Mouse (Mus musculus) c-Kit-positive CD71-negative TER-119-negative erythroid progenitor cells, embryonic 14.5 days (primary cell): ENCODE measurements around the gene Mterf1b.
"Not testable (repeated sequence)": the region's sequence is repeated elsewhere in the genome, so short reads cannot be mapped to it uniquely, and the experiment has no call there.

ENCODE experiments used
- DNase-seq: peaks from one replicate; pipeline ENCODE4 v3.0.0-alpha.2; 2013; ENCODE audit warnings: low read depth

Gene Mterf1b

GRCm38 (mm10) chr5:4191671-4192480, at the start of gene Mterf1b:
TSS of gene Mterf1b (plus strand) at chr5:4192367.
- not testable (repeated sequence) for DNase-seq

- not testable (repeated sequence) for DNase-seq
Measured at GRCm38 (mm10) chr5:4159418-4160071, 32.6 kb upstream of the Mterf1b start.

- DNase-seq, result no peak
Measured at GRCm38 (mm10) chr5:4161554-4161953, 30.6 kb upstream of the Mterf1b start.

DNA sequence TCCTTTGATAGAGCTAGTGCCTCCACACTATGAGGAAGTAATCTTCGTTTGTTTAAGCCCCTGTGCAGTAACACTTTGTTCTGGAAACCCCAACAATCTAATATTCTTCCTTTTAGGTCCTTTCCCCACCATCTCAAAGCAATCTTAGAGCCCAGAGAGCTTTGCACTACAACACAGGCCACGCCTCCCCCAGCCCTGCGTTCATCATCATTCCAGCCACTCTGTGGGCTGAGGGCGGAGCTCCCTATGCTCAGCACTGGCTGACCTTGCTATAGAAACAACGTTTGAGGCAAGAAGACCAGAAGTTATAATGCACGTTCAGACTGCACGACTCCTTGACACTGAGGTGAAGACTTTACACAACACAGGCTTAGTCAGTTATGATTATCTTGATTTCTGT, 29.7 kb upstream of the Mterf1b start:
- DNase-seq, result no peak

- not testable (repeated sequence) for DNase-seq
Measured at GRCm38 (mm10) chr5:4167813-4168529, 24.2 kb upstream of the Mterf1b start.

GRCm38 (mm10) chr5:4168530-4168926, 23.6 kb upstream of the Mterf1b start:
- DNase-seq, result not testable (repeated sequence)

DNA sequence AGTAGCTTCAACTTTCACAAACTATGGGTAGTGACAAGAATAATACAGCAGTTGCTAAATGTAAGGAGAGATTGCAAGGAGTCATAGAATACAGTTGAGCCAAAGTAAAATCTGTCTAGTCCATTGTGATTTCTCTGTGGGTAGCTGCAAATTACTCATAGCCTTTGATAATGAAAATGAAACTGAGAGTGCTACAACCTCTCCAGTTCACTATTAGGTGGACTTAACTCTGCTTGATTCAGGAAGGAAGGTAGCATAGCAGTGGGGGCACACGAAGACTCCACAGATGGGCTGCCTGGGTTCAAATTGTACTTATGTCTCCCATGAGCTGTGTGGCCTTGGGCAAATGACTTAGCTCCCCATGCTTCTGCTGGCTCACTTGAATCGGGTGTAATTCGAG, 15.7 kb upstream of the Mterf1b start:
- not testable (repeated sequence) for DNase-seq

DNA sequence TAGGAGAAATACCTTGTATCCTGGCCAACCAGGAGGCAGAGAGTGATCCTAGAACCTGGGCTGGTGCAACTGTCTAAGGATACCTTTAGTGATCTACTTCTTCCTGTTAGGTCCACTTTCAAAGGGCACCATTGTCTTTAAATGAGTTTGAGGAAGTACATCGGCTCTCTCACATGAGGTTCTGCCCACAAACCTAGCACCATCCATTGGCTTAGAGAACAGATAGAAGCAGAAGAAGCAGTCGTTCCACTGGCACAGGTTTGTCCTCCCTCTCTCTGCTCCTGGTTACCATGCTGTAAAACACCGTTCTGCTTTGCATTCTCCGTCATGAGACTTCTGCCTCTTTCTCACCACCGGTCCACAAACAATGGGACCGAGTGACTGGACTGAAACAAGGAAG, 12.8 kb upstream of the Mterf1b start:
- no peak for DNase-seq

GRCm38 (mm10) chr5:4186815-4187214, 5.4 kb upstream of the Mterf1b start:
- DNase-seq, result no peak

DNA sequence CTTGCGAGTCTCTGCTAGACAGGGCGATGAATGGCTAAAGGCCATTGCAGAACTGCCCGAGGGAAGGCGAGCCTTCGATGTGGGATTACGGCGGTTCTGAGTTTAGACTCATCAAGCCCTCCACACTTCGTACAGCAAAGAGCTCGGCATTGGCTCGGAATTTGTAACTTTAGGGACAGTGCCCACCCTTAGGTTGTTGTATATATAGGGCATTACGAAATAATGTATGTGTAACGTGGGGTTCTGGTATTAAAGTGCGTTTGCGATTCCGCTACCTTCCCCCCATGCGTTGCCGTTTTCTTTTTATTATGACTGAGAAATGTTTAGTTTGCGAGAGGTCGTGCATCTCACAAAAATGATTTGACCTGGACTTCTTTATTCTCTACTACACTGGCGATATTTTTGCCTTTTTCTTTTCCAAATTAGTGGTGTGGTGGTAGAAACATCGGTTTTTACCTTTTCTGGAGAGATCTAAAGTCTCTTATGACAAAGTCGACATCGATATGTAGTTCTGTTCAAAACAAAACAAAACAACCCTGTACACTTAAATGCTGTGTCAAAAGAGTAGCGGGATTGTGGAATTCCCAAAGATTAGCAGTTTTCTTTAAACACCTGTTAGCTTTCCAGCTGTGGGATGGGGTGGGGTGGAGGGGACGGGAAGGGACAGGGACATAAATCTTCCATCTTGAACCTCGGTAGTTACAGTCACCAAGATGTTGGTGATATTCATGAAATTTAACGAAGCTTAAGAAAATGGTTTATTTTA, 497 bp downstream of the Mterf1b start:
- DNase-seq, result not testable (repeated sequence)

- DNase-seq, result no peak
Measured at GRCm38 (mm10) chr5:4193247-4193628, 1.1 kb downstream of the Mterf1b start.

DNA sequence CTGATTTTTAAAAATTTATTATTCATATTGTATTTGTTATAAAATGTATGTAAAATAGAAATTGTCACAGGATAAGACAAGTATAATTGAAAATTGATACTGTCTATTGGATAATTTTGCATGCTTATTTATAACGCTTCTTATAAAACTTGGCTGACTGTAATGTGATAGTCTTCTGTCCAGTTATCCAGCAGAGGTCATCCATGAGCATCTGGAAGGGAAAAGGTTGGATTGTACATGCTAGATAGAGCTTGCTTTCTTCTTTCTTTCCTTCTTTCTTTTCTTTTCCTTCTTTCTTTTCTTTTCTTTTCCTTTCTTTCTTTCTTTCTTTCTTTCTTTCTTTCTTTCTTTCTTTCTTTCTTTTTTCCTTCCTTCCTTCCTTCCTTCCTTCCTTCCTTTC, 2.0 kb downstream of the Mterf1b start:
- DNase-seq, result no peak

GRCm38 (mm10) chr5:4195086-4195485, 2.9 kb downstream of the Mterf1b start:
- no peak for DNase-seq

DNA sequence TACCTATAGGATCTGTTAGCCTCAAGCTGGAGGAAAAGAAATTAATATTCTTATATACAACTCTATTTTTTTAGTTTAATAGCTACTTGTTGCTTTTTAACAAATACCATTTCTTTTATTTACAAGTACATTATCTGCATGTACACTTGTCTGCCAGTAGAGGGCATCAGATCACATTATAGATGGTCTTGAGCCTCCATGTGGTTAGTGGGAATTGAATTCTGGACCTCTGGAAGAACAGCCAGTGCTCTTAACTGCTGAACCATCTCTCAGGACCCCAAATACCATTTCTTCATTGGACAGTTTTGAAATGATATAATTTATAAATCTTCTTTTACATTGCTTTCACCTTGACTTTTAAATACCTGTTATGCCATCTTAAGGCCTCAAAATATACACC, 9.2 kb downstream of the Mterf1b start:
- no peak for DNase-seq

DNA sequence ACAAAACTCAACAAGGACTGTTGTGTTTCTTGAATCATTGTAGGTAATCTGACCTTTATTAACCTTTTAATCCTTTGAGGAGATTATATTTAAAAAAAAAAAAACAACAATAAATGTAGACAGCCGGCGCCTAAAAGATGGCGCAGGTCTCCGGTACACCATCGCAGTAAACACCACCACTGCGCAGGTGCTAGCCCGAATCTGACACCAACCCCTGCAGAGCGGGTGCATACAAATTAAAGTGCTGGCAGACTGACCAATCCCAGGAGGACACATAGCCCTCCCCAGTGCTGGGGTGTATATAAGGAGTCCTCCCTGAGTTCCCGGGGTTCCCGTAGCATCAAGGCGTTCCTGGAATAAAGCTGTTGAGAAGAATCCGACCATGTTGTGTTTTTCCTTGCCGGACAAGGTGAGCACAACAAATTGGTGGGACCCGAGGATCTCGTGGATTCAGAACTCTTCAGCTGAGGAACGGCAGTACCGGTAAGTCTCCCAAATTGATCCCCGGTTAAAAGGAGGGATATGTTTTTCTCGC, 10.2 kb downstream of the Mterf1b start:
- DNase-seq, result not testable (repeated sequence)

DNA sequence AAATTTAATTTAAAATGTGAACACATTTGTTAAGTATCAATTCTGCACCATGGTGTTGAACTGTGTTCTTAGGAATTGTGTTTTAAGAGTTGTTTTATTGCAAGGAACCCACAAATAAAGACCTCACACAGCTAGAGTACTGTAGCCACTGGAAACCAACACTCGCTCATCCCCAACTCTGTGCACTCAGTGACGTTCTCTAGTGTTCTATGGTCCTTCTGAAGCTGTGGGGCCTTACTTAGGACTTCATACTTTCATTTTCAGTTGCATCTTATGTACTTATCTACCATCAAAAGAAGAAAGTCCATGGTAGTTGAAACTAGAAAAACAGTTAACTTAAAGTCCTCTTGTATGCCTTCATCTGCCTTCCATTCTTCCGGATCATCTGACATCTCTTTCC, 17.9 kb downstream of the Mterf1b start:
- not testable (repeated sequence) for DNase-seq

DNA sequence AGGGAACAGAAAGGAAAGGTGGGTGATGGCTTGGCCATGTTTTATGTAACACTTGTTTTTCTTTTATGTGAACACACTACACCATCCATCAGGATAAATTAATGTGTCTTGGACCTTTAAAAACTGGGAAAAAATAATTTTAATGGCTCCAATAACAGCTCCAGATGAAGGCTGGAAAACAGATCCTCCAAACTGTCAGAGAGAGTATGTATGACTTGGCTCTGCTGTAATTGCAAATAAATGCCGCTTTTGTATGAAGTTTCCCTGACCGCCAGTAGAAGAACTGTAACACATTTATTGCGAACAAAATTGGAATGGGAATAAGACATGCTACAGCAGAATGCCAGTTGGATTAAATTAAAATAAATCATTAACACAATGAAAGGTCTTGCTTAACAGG, 29.1 kb downstream of the Mterf1b start:
- DNase-seq, result no peak

DNA sequence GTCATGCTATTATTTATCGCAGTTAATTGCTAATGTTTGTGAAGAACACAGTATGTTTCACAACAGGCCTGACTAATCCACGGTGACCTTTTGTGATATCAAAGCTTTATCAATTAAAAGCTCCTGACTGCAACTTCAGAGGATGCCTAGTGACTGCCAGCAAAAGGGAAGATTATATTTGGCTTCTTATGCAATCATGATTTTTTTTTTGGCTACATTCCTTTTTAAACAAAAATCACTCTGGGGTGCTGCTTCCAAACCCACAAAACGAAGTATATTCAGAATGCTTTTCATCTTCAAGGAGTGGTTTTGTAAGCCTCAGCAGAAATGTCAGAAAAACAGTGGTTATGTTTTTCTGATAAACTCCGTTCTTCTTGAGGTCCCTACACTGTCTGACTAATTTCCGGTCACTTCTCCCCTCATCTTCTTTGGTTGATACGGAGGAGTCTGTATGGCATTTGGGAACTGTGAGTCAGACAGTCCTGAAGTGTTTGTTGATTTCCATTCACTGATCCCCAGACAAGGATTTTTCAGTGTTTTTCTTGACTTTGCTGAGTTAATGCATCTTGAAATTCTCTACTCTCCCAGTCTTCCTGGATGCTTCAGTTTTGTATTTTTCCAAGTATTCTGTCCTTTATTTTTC, 29.9 kb downstream of the Mterf1b start:
- no peak for DNase-seq

GRCm38 (mm10) chr5:4232163-4232562, 40.0 kb downstream of the Mterf1b start:
- DNase-seq, result no peak

- DNase-seq, result no peak
Measured at GRCm38 (mm10) chr5:4234505-4234904, 42.3 kb downstream of the Mterf1b start.

DNA sequence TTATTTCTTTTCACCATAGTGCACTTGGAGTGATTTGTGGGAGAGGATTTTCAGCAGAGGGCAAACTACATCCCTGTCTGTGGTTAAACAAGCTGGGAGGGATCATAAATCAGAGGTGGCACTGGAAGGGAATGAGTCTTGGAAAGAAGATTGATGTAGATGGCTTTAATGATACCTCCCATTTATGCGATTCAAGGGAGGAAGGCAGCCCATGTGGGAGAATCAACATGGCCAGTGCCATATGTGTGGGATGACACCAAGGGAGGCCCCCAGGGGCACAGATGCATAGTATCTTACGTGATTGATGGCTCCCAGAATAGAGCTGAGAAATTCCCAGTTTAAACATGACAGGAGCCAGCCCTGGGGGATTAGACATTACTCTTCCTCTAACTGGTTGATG, 48.0 kb downstream of the Mterf1b start:
- DNase-seq, result no peak
